Mouse (Mus musculus): ENCODE data around the gene Tbx2. TPM values are rescaled to one million over a fixed set of nuclear protein-coding genes. Genes with fewer than 3 reads are reported as not detected.

Gene Tbx2
- polyA plus RNA-seq, 1 experiment: 3.0 TPM

DNA sequence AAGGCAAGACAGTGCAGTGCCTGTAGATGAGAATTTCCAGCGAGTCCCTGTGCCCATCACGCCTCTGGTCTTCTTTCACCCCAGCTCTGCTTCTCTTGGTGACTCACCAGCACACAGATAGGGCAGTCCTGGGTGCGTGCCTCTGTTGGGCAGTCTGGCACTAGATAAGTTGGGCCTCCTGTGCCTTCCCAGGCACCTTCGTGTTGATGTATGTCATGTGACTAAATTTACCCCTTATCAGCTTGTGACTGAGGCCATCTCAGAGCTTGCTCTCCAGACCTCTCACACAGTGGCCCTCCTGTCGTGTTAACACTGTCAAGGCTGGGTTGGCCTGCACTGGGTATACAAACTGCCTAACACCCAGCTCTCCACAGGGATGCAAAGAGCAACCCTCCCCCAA lies 28.3 kb upstream of the Tbx2 start:
- no peaks in the 10 kb centered on the region for H3K4me1 ChIP-seq (ENCODE audit: control insufficient read depth, insufficient read depth, low read length)
- TF ChIP-seq POLR2A (IDR thresholded peaks at IDR 0.05; ENCODE audit: low read depth, low read length) (no peak), CTCF (IDR thresholded peaks at IDR 0.05; ENCODE audit: borderline replicate concordance, insufficient read depth, low read length) (no peak)
- H3K4me3 ChIP-seq (ENCODE audit: insufficient read depth, low read length): no peak overlapping the region
- no peak overlapping the region for H3K27ac ChIP-seq (ENCODE audit: insufficient read depth, low read length)

- no peaks in the 10 kb centered on the region for H3K4me1 ChIP-seq (ENCODE audit: control insufficient read depth, insufficient read depth, low read length)
These were observed 26.6 kb upstream of the Tbx2 start for GRCm38 (mm10) chr11:85805779-85806178.

DNA sequence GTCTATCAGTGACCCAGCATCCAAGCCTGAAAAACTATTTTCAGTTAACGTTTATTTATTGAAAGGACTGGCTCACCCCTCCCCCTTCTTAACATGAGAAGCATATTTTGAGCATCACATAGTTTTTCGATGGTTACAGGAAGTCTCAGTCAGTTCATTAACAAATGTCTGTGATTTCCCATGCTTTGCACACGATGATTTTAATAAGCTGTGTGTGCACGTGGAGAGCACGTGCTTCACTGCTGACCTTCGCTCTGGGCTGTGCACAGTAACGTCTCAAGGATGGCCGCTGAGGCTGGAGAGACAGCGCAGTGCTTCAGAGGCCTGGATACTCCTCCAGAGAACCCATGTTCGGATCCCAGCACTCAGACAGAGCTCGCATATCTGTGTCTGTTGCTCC lies 25.0 kb upstream of the Tbx2 start:
- TF ChIP-seq CTCF (IDR thresholded peaks at IDR 0.05; ENCODE audit: borderline replicate concordance, insufficient read depth, low read length): no peak
- TF ChIP-seq POLR2A (IDR thresholded peaks at IDR 0.05; ENCODE audit: low read depth, low read length): no peak
- Histone ChIP-seq H3K4me1 (ENCODE audit: control insufficient read depth, insufficient read depth, low read length) (no peaks in the 10 kb centered on the region; the same call in 1 of the 2 replicates), H3K4me3 (ENCODE audit: insufficient read depth, low read length) (no peak overlapping the region), H3K27ac (ENCODE audit: insufficient read depth, low read length) (no peak overlapping the region)

More at GRCm38 (mm10) chr11:85805779-85806178, 26.6 kb upstream of the Tbx2 start:
- TF ChIP-seq CTCF (IDR thresholded peaks at IDR 0.05; ENCODE audit: borderline replicate concordance, insufficient read depth, low read length): no peak
- TF ChIP-seq POLR2A (IDR thresholded peaks at IDR 0.05; ENCODE audit: low read depth, low read length): no peak
- Histone ChIP-seq H3K27ac (ENCODE audit: insufficient read depth, low read length) (no peak overlapping the region), H3K4me3 (ENCODE audit: insufficient read depth, low read length) (no peak overlapping the region)

DNA sequence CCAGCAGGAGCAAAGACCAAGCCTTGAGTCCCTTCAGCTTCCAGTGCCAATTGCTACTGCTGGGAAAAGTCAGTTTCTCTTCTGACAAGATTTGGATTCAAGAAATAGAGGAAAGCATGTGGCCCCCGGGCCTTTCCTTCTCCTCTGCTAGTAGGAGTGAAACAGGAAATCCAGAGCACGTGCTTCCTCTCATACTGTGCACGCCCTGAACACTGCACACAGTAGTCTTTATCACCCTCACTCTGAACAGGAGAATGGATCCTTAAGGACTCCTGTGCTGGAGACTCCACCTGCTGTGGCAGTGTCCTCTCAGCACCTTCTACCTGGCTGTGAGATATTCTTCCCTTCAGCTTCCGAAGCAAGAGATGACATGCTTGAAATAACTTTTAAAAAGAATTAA lies 21.1 kb upstream of the Tbx2 start:
- H3K4me3 ChIP-seq (ENCODE audit: insufficient read depth, low read length): no peak overlapping the region
- no peak overlapping the region for H3K27ac ChIP-seq (ENCODE audit: insufficient read depth, low read length)
- H3K4me1 ChIP-seq (ENCODE audit: control insufficient read depth, insufficient read depth, low read length): no peaks in the 10 kb centered on the region; the same call in 1 of the 2 replicates
- TF ChIP-seq POLR2A (IDR thresholded peaks at IDR 0.05; ENCODE audit: low read depth, low read length) (no peak), CTCF (IDR thresholded peaks at IDR 0.05; ENCODE audit: borderline replicate concordance, insufficient read depth, low read length) (no peak)

GRCm38 (mm10) chr11:85811676-85812075 lies 20.7 kb upstream of the Tbx2 start:
- Histone ChIP-seq H3K27ac (ENCODE audit: insufficient read depth, low read length) (no peak overlapping the region), H3K4me3 (ENCODE audit: insufficient read depth, low read length) (no peak overlapping the region), H3K4me1 (ENCODE audit: control insufficient read depth, insufficient read depth, low read length) (no peaks in the 10 kb centered on the region; the same call in 1 of the 2 replicates)
- TF ChIP-seq CTCF (IDR thresholded peaks at IDR 0.05; ENCODE audit: borderline replicate concordance, insufficient read depth, low read length) (no peak), POLR2A (IDR thresholded peaks at IDR 0.05; ENCODE audit: low read depth, low read length) (no peak)

DNA sequence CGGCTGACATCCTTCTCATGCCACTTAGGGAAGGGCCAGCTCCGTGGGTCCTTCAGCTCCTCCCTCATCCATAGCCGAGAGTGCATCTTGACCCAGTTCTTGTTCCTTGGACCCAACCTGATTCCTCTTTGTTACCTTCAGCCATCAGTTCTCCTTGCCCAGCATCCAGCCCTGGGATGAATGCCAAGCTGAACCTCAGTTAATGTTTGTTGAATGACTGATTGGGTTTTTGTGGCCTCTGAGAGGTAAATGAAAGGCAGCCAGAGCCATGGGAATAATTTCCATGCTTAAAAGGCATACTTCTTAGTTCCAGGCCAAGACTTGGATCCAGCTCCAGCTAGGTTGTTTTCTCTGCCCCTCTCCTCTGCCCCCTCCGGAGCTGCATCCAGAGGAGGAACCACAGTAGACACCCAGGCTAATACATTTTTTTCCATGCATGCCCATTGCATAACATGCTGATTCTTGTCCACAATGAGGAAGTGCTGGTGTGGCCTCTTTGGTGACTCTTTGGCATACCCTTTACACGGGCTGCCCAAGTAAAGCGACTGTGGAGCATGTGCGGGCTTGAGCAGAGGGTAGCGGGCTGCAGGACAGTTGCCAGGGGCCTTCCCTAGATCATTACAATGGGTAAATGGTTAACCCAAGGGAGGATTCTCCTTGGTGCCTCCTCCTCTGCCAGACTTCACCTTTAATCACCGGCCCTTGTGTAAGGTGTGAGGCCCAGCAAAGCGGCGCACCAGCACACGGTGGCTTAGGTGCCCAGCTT lies 20.0 kb upstream of the Tbx2 start:
- H3K4me3 ChIP-seq (ENCODE audit: insufficient read depth, low read length): no peak overlapping the region
- no peak for TF ChIP-seq CTCF (IDR thresholded peaks at IDR 0.05; ENCODE audit: borderline replicate concordance, insufficient read depth, low read length)
- TF ChIP-seq POLR2A (IDR thresholded peaks at IDR 0.05; ENCODE audit: low read depth, low read length): no peak
- no peak overlapping the region for H3K27ac ChIP-seq (ENCODE audit: insufficient read depth, low read length)
- no peaks in the 10 kb centered on the region; the same call in 1 of the 2 replicates for H3K4me1 ChIP-seq (ENCODE audit: control insufficient read depth, insufficient read depth, low read length)

DNA sequence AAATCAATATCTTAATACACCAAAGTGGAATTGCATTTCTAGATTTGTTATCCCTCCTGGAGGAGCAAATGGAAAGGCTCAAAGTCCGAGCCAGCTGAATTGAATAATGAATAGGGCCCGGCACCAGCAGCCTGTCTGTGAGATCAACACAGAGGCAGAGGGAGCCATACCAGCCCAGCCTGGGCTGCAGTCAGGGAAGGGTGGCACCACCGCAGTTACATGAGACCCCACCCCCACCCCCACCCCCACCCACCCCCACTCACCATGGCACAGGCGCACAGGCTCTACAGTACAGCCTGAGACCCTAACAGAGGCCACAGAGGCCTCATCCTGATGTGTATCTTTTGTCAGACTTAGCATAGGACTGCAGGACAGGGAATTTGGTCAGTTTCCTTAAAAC lies 17.7 kb upstream of the Tbx2 start:
- Histone ChIP-seq H3K27ac (ENCODE audit: insufficient read depth, low read length) (no peak overlapping the region), H3K4me1 (ENCODE audit: control insufficient read depth, insufficient read depth, low read length) (no peaks in the 10 kb centered on the region; the same call in 1 of the 2 replicates), H3K4me3 (ENCODE audit: insufficient read depth, low read length) (no peak overlapping the region)
- no peak for TF ChIP-seq POLR2A (IDR thresholded peaks at IDR 0.05; ENCODE audit: low read depth, low read length)
- TF ChIP-seq CTCF (IDR thresholded peaks at IDR 0.05; ENCODE audit: borderline replicate concordance, insufficient read depth, low read length): no peak

GRCm38 (mm10) chr11:85816471-85816870 lies 15.9 kb upstream of the Tbx2 start:
- Histone ChIP-seq H3K4me3 (ENCODE audit: insufficient read depth, low read length) (no peak overlapping the region), H3K27ac (ENCODE audit: insufficient read depth, low read length) (no peak overlapping the region), H3K4me1 (ENCODE audit: control insufficient read depth, insufficient read depth, low read length) (no peaks in the 10 kb centered on the region; the same call in 1 of the 2 replicates)
- no peak for TF ChIP-seq POLR2A (IDR thresholded peaks at IDR 0.05; ENCODE audit: low read depth, low read length)
- TF ChIP-seq CTCF (IDR thresholded peaks at IDR 0.05; ENCODE audit: borderline replicate concordance, insufficient read depth, low read length): no peak

GRCm38 (mm10) chr11:85818401-85818800 lies 13.9 kb upstream of the Tbx2 start:
- Histone ChIP-seq H3K4me1 (ENCODE audit: control insufficient read depth, insufficient read depth, low read length) (no peaks in the 10 kb centered on the region), H3K4me3 (ENCODE audit: insufficient read depth, low read length) (no peak overlapping the region), H3K27ac (ENCODE audit: insufficient read depth, low read length) (no peak overlapping the region)
- TF ChIP-seq CTCF (IDR thresholded peaks at IDR 0.05; ENCODE audit: borderline replicate concordance, insufficient read depth, low read length) (no peak), POLR2A (IDR thresholded peaks at IDR 0.05; ENCODE audit: low read depth, low read length) (no peak)

- TF ChIP-seq CTCF (IDR thresholded peaks at IDR 0.05; ENCODE audit: borderline replicate concordance, insufficient read depth, low read length) (no peak), POLR2A (IDR thresholded peaks at IDR 0.05; ENCODE audit: low read depth, low read length) (no peak)
- Histone ChIP-seq H3K4me1 (ENCODE audit: control insufficient read depth, insufficient read depth, low read length) (no peaks in the 10 kb centered on the region), H3K4me3 (ENCODE audit: insufficient read depth, low read length) (no peak overlapping the region), H3K27ac (ENCODE audit: insufficient read depth, low read length) (no peak overlapping the region)
These were observed 11.4 kb upstream of the Tbx2 start for GRCm38 (mm10) chr11:85820959-85821358.

Data from embryonic fibroblast, embryonic 13.5 days (primary cell).